Mouse (Mus musculus) limb, embryonic 12.5 days (tissue): Measurements from ENCODE around the gene Cdc42bpa. TPM values are rescaled to one million over a fixed set of nuclear protein-coding genes. Genes with fewer than 3 reads are reported as not detected.
"Not testable (repeated sequence)": the region's sequence is repeated elsewhere in the genome, so short reads cannot be mapped to it uniquely, and the experiment has no call there.

Source experiments
- ATAC-seq: fragments of 200-750 bp; cut with Nextera tagmentation; 2 replicates; pipeline ENCODE4 v1.8.0; 2017; ENCODE audit warnings: low read depth, moderate TSS enrichment; ENCODE audit not compliant: insufficient number of reproducible peaks, insufficient read depth, low FRiP score, low TSS enrichment
- H3K27ac ChIP-seq: fragments of 300-500 bp; sonication (generic); 2 replicates; pipeline ENCODE4 v1.5.1; 2016; ENCODE audit warnings: mild to moderate bottlenecking, moderate library complexity
- H3K27me3 ChIP-seq: fragments of 300-500 bp; sonication (generic); 2 replicates; pipeline ENCODE4 v1.6.1; 2016; ENCODE audit warnings: mild to moderate bottlenecking, moderate library complexity
- H3K36me3 ChIP-seq: fragments of 300-500 bp; sonication (generic); 2 replicates; pipeline ENCODE4 v1.6.1; 2016; ENCODE audit warnings: mild to moderate bottlenecking, moderate library complexity
- H3K4me1 ChIP-seq: fragments of 300-500 bp; sonication (generic); replicated peaks from 2 replicates; pipeline ENCODE4 v1.6.1; 2016
- H3K4me2 ChIP-seq: fragments of 300-500 bp; sonication (generic); 2 replicates; pipeline ENCODE4 v1.6.1; 2016; ENCODE audit warnings: mild to moderate bottlenecking, moderate library complexity
- H3K4me3 ChIP-seq: fragments of 300-500 bp; sonication (generic); replicated peaks from 2 replicates; pipeline ENCODE4 v1.5.1; 2016; ENCODE audit warnings: mild to moderate bottlenecking
- H3K9ac ChIP-seq: fragments of 300-500 bp; sonication (generic); replicated peaks from 2 replicates; pipeline ENCODE4 v1.6.1; 2016; ENCODE audit warnings: mild to moderate bottlenecking, moderate library complexity
- H3K9me3 ChIP-seq: fragments of 300-500 bp; sonication (generic); 2 replicates; pipeline ENCODE4 v1.6.1; 2016; ENCODE audit warnings: mild to moderate bottlenecking, moderate library complexity
- WGBS: fragments of 180-500 bp; shearing (Covaris S2); methylation state at CpG from one replicate; pipeline ENCODE4 v1.1.7; 2016; 5-methylcytosine and 5-hydroxymethylcytosine counted together
- polyA plus RNA-seq: library from polyadenylated mRNA; unstranded; fragments of >200 nt; fragmentation: Nextera tagmentation; extraction: Ambion mirVana; gene quantifications from 2 replicates; pipeline ENCODE4 v1.2.1, GENCODE M21; 2016

Gene Cdc42bpa
- polyA plus RNA-seq, 1 experiment from 2014 or later, result 18.0 TPM

DNA sequence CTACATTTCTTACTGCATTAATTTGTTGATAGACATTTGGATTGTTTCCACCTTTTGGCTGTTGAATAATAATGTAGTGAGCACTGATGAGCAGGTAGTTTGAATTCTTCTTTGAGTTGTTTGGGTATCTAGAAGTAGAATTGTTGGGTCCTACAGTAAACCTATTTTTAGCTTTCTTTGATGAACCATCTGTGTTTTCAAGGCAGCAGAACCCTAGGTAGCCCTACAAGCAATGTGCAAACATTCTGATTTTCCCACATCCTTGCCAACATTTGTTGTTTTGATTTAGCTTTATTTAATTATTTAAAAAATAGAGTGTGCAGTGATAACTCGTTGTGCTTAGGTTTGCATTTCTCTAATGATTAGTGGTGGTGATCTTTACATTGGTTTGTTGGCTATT lies 32.0 kb downstream of the Cdc42bpa start:
- H3K4me1 ChIP-seq, result no peaks in the 10 kb centered on the region
- no peak overlapping the region for H3K9ac ChIP-seq
- H3K9me3 ChIP-seq, result no peaks in the 10 kb centered on the region
- 90% methylated on average over 1 of the region's 1 CpGs for WGBS
- no peak overlapping the region for H3K4me3 ChIP-seq
- no peak overlapping the region for H3K4me2 ChIP-seq
- no peaks in the 10 kb centered on the region for H3K36me3 ChIP-seq
- ATAC-seq, result no peak
- H3K27ac ChIP-seq, result no peak overlapping the region
- H3K27me3 ChIP-seq, result no peaks in the 10 kb centered on the region

DNA sequence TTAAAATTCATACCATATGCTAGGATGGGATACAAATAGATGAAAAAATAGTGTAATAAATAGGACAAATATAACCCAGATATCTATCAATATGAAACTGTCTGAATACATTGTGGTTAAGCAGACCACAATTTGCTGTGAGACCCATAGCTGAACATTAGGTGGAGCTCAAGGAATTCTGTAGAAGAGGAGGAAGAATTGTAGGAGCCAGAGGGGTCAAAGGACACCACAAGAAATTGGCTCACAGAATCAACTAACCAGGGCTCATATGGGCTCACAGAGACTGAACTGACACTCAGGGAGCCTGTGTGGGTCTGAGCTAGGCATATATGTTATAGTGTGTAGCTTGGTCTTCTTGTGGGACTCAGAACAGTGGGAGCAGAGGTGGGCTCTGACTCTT lies 47.8 kb downstream of the Cdc42bpa start:
- no peak overlapping the region for H3K9ac ChIP-seq

DNA sequence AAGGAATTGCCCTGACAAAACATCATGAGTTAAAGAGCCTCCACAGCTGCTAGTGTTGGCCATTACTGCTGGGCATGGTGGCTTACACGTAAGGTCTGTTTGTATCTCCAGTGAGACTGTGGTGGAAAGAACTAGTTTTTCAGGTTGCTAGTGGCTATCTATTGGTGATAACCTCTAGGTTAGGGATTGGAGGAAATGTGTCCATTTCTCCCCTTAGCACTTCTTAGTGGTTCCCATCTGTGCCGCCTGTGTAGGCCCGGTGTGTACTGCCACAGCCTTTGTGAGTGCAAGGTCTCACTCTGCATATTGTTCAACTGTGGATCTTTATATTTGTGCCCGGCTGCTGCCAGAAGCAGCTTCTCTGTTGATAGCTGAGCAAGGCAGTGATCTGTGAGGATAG lies 53.2 kb downstream of the Cdc42bpa start:
- no peak overlapping the region for H3K4me3 ChIP-seq
- no peaks in the 10 kb centered on the region for H3K4me1 ChIP-seq
- no peak overlapping the region for H3K9ac ChIP-seq
- no peaks in the 10 kb centered on the region for H3K27me3 ChIP-seq
- ATAC-seq, result no peak
- 92% methylated on average over 4 of the region's 4 CpGs for WGBS
- H3K4me2 ChIP-seq, result no peak overlapping the region
- no peak overlapping the region for H3K27ac ChIP-seq
- H3K36me3 ChIP-seq, result no peaks in the 10 kb centered on the region
- no peaks in the 10 kb centered on the region for H3K9me3 ChIP-seq

More for the DNA sequence above, 47.8 kb downstream of the Cdc42bpa start:
- ATAC-seq, result no peak
- Histone ChIP-seq H3K27ac (no peak overlapping the region), H3K4me2 (no peak overlapping the region), H3K27me3 (no peaks in the 10 kb centered on the region), H3K9me3 (peaks cover 5% of the 10 kb centered on the region), H3K4me3 (no peak overlapping the region), H3K36me3 (peaks cover 11% of the 10 kb centered on the region; the same call in 1 of the 2 replicates), H3K4me1 (no peaks in the 10 kb centered on the region)

DNA sequence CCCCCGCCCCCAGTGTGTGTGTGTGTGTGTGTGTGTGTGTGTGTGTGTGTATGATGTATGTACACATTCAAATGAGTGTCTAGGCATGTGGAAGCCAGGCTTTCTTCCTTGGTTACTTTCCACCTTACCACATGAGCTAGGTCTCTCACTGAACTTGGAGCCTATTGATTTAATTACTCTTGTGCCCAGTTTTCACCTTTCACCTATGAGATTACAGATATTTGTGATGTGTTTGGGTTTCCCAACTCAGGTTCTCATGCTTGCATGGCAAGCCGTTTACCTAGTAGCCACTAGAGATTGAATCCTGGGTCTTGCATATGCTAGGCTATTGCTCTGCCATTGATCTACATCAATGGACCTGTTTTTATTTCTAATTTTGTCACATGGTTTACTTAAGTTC lies 57.9 kb downstream of the Cdc42bpa start:
- no peak overlapping the region for H3K4me3 ChIP-seq
- no peak overlapping the region for H3K4me2 ChIP-seq
- no peak overlapping the region for H3K9ac ChIP-seq
- H3K36me3 ChIP-seq, result no peaks in the 10 kb centered on the region
- no peaks in the 10 kb centered on the region for H3K9me3 ChIP-seq
- no peaks in the 10 kb centered on the region for H3K27me3 ChIP-seq
- ATAC-seq, result no peak
- 81% methylated on average over 2 of the region's 2 CpGs for WGBS
- no peaks in the 10 kb centered on the region for H3K4me1 ChIP-seq
- H3K27ac ChIP-seq, result no peak overlapping the region

DNA sequence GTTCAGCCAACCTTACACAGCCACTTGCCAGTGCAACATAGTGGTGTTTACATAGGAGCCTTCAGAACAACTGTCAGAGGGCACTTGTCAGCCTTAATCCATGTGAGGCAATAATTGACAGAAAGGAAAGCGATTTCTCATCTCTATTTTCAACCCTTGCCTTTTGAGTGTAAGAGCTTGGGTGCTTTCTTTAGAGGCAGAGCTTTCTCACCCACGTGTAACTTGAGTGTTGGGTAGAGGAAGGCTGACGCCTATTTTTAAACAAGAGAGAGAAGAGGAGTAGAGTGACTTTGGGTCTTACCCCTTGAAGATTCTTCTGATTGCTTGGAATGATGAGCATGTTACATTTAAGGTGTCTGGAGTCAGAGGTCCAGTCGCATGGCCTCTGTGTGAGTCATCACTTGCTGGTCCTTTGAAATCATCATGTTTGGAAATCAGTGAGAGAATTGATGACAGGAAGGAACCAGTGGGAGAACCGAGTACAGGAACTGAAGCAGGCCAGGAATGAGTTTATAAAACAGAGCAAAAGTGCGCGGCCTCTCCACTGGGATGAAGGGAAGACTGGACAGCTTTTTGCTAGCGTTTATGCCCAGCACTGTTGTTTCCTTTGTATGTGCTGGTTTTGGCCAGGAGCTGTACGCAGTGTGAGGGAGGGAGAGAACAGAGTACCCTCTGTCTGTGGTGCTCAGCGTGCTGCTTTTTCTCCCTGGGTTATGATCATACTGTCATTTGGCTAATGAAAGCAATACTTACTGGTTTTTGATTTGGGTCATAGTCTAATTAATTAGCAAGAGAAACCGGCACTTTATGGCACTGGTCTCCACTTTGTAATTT lies 61.4 kb downstream of the Cdc42bpa start:
- no peak overlapping the region for H3K27ac ChIP-seq
- H3K27me3 ChIP-seq, result no peaks in the 10 kb centered on the region
- 67% methylated on average over 11 of the region's 11 CpGs for WGBS
- H3K9ac ChIP-seq, result no peak overlapping the region
- H3K4me2 ChIP-seq, result no peak overlapping the region
- no peaks in the 10 kb centered on the region for H3K4me1 ChIP-seq
- ATAC-seq, result no peak
- no peaks in the 10 kb centered on the region for H3K36me3 ChIP-seq
- no peak overlapping the region for H3K4me3 ChIP-seq
- H3K9me3 ChIP-seq, result no peaks in the 10 kb centered on the region

DNA sequence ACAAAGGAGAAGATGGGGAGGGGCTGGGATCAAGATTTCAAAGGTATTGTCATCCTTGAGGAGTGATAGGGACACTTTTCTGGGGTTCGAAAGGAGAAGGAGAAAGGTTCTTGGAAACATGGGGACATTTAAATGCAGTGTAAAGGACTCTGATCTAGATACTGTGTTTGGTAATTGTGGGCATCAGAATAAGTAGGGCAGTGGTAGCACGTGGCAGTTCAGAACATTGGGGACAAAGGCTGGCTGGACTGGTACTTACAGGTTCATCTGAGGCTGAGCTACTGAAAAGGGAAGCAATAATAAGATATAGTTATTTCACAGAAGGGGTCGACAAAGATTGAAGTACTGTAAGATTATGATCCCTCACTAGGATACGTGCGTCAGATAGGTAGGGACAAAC lies 63.2 kb downstream of the Cdc42bpa start:
- Histone ChIP-seq H3K9me3 (no peaks in the 10 kb centered on the region), H3K9ac (no peak overlapping the region), H3K4me1 (no peaks in the 10 kb centered on the region), H3K27ac (no peak overlapping the region), H3K4me3 (no peak overlapping the region), H3K27me3 (no peaks in the 10 kb centered on the region), H3K36me3 (no peaks in the 10 kb centered on the region), H3K4me2 (no peak overlapping the region)
- WGBS, result 82% methylated on average over 5 of the region's 5 CpGs
- ATAC-seq, result no peak

DNA sequence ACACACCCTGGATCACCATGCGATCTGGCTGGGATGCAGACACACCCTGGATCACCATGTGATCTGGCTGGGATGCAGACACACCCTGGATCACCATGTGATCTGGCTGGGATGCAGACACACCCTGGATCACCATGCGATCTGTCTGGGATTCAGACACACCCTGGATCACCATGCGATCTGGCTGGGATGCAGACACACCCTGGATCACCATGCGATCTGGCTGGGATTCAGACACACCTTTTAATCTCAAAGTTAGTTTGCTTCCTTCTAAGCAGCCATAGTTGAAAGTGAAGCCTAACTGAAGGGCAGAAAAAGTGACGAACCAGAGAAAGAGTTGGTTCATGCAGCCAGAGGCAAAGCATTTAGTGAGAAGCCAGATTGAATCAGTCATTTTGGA lies 69.6 kb downstream of the Cdc42bpa start:
- H3K9me3 ChIP-seq, H3K4me2 ChIP-seq, H3K9ac ChIP-seq, H3K4me1 ChIP-seq, ATAC-seq, H3K27me3 ChIP-seq, H3K27ac ChIP-seq, H3K36me3 ChIP-seq, H3K4me3 ChIP-seq: not testable (repeated sequence)
- 94% methylated on average over 5 of the region's 5 CpGs for WGBS

DNA sequence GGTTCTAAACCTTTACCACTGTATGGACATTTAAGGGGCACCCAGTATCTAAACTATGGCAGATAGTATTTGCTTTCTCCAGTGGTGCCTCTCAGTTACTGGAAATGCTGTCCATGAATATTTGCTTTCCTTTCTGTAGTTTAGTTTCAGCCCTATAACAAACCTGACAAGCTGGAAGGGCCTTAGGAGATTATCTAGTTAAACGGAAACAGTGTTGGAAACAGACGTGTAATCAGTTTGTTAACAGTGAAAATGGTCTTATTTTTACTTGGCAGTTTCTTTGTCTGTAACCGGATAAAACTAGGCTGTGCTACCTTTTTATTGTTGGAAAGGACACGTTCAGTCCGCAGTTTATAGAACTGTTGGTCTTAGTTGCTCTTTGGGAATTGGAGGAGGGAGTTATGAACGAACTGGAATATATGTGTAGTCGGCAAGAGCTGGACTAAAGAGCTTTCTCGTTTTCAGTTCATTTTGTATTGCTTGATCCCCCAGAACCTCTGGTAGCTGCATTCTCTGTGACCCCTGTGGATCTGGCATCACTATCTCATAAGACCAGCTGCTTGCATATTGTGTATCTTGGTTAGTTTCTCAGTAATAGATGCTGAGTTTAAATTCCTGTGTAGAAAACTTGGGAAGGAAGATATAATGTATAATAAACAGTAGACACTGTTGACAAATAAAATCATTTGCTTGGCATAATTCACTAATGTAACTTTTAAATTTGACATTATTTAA lies 70.5 kb downstream of the Cdc42bpa start:
- no peaks in the 10 kb centered on the region for H3K27me3 ChIP-seq
- 79% methylated on average over 8 of the region's 8 CpGs for WGBS
- no peaks in the 10 kb centered on the region for H3K4me1 ChIP-seq
- no peak overlapping the region for H3K4me2 ChIP-seq
- H3K27ac ChIP-seq, result no peak overlapping the region
- no peak overlapping the region for H3K9ac ChIP-seq
- ATAC-seq, result no peak
- peaks cover 7% of the 10 kb centered on the region; the same call in 1 of the 2 replicates for H3K36me3 ChIP-seq
- no peaks in the 10 kb centered on the region for H3K9me3 ChIP-seq
- no peak overlapping the region for H3K4me3 ChIP-seq

DNA sequence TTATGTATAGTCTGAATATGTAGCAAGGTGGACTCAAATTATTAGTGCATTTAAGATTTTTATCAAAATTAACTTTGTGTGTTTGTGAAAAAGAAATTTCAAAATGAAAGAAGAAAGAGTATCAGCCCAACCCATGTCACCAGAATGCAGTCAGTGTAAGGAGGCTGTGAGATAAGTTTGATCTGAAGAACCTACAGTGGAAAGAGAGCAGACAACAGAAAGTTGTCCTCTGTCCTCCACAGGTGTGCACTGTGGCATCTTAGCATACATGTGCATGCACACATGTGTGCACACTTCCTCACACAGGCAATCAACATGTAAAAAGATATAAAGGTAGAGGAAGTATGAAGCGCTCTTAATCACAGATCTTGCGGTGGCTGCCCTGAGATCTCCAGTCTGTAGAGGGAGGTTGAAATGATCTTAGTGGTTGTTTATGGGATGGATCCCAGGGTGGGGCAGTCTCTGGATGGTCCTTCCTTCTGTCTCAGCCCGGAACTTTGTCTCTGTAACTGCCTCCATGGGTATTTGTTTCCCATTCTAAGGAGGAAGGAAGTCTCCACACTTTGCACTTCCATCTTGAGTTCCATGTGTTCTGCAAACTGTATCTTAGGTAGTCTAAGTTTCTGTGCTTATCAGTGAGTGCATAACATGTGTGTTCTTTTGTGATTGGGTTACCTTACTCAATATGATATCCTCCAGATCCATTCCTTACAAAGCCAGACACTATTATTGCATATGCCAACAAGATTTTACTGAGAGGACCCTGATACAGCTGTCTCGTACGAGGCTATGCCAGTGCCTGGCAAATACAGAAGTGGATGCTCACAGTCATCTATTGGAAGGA lies 71.7 kb downstream of the Cdc42bpa start:
- no peak overlapping the region for H3K27ac ChIP-seq
- no peaks in the 10 kb centered on the region for H3K9me3 ChIP-seq
- no peak for ATAC-seq
- 89% methylated on average over 5 of the region's 5 CpGs for WGBS
- no peaks in the 10 kb centered on the region for H3K27me3 ChIP-seq
- H3K9ac ChIP-seq, result no peak overlapping the region
- H3K36me3 ChIP-seq, result peaks cover 7% of the 10 kb centered on the region; the same call in 1 of the 2 replicates
- no peaks in the 10 kb centered on the region for H3K4me1 ChIP-seq
- H3K4me2 ChIP-seq, result no peak overlapping the region
- H3K4me3 ChIP-seq, result no peak overlapping the region

DNA sequence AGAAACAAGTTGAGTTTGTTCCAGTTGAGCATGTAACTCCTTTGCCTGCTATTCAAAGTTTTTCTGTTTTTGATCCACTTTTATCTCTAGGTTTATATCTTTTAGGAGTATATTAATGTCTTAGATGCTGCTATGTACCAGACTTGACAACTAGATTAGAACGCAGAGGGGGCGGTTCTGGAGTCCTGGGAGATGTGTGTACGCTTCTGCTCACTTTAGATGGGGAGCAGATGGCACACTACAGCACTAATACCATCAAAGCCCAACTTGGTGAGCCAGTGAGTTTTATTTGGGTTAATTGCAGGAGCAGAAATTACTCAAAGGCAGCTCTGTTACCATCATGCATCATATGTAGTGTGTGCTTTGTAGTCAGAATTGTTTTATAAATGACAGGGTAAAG lies 77.2 kb downstream of the Cdc42bpa start:
- Histone ChIP-seq H3K4me2 (no peak overlapping the region), H3K4me3 (no peak overlapping the region), H3K27me3 (no peaks in the 10 kb centered on the region), H3K9ac (no peak overlapping the region), H3K36me3 (peaks cover 4% of the 10 kb centered on the region; the same call in 1 of the 2 replicates), H3K27ac (no peak overlapping the region), H3K9me3 (no peaks in the 10 kb centered on the region), H3K4me1 (no peaks in the 10 kb centered on the region)
- 65% methylated on average over 3 of the region's 3 CpGs for WGBS
- no peak for ATAC-seq

DNA sequence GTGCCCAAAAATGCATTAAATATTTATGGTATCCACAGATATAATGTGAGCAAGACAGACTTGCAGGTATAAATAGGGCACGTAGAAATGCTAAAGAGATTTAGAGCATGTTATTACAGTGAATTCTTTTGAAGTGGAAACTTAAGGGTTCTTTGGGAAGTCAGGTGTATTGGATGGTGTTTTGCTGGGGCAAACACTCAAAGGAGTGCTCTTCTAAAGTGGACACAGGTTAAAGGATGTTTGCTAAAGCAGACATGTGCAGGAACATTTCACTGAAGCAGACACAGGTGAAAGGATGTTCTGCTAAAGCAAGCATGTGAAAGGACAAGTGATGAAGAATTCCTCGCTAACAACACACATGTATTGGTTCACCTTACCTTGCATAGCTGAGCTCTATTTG lies 83.9 kb downstream of the Cdc42bpa start:
- 93% methylated on average over 2 of the region's 2 CpGs for WGBS
- no peak for ATAC-seq
- H3K36me3 ChIP-seq, result peaks cover 24% of the 10 kb centered on the region
- no peaks in the 10 kb centered on the region for H3K27me3 ChIP-seq
- no peak overlapping the region for H3K9ac ChIP-seq
- H3K4me3 ChIP-seq, result no peak overlapping the region
- H3K27ac ChIP-seq, result no peak overlapping the region
- H3K4me1 ChIP-seq, result no peaks in the 10 kb centered on the region
- H3K9me3 ChIP-seq, result no peaks in the 10 kb centered on the region
- H3K4me2 ChIP-seq, result no peak overlapping the region
